Mouse (Mus musculus) liver, postnatal 0 days (tissue): Measurements from ENCODE around the gene Ccl26.

Source experiments
- CTCF ChIP-seq: sonication (generic); IDR thresholded peaks from 2 replicates; pipeline ENCODE4 v1.5.1; 2016; ENCODE audit warnings: antibody characterized with exemption, low read depth
- EP300 ChIP-seq: IDR thresholded peaks from 2 replicates; pipeline ENCODE4 v1.6.1; 2016; ENCODE audit warnings: antibody characterized with exemption, low read depth, mild to moderate bottlenecking

- TF ChIP-seq CTCF (no peak), EP300 (no peak)
Observed at GRCm38 (mm10) chr5:135547990-135548389, 15.4 kb downstream of the Ccl26 start.
